Mouse (Mus musculus) small intestine, adult 2 months (tissue): ENCODE data around the gene Iffo1.

Experiments
- CTCF ChIP-seq: fragments of 200-500 bp; IDR thresholded peaks from 2 replicates; pipeline ENCODE4 v1.5.1; 2012; ENCODE audit warnings: low read depth, mild to moderate bottlenecking, control low read depth, inconsistent platforms, low read length, moderate library complexity, mixed read lengths; ENCODE audit not compliant: insufficient replicate concordance, insufficient read length; ENCODE audit errors: extremely low read depth
- POLR2A ChIP-seq: fragments of 200-500 bp; IDR thresholded peaks from 2 replicates; pipeline ENCODE4 v1.6.1; 2012; ENCODE audit warnings: low read depth, mild to moderate bottlenecking, control low read depth, inconsistent platforms, low read length, moderate library complexity

DNA sequence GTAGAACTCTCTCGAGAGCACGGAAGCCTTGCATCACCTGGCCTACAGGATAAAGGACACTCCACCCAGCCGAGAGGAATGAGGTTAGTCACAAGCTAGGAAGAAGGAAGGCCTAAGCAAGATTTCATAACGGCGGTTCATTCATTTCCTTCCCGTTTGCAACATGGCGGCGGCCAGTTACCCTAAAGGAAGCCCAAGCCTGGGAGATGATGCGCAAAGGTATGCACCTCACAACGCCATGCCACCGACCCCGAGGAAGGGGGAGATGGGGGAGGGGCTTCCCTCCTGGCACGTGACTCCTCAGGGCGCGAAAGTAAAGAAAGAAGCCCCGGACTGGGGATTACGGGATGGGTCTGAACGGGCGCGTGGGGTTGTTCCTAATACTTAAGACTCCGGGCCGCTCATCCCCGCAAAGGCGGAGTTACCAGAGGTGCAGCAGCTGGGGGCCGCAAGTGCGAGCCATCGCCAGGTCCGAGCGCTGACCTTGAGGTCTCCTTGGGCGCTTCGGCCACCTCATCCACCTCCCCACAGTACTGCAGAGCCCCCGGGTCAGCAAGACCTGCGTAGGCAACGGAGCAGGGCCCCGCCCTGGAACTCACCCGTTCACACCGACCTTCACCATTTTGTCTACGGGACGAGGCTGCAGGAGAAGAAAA, 19.8 kb downstream of the Iffo1 start:
- TF ChIP-seq POLR2A: no peak; the same call in 1 of the 2 replicates
- no peak for TF ChIP-seq CTCF
